Mouse (Mus musculus) leukemia stem cell, adult 10-12 weeks (primary cell): ENCODE results near the gene Cldn11. TPM values are rescaled to one million over a fixed set of nuclear protein-coding genes. Genes with fewer than 3 reads are reported as not detected.

Source experiments
- polyA plus RNA-seq: library from polyadenylated mRNA; stranded (reverse); fragments of >175 nt; gene quantifications from 2 replicates; pipeline ENCODE4 v1.2.3, GENCODE M21; 2012; ENCODE audit warnings: low replicate concordance

The Cldn11 gene
- polyA plus RNA-seq: not detected in 2 replicates

GRCm38 (mm10) chr3:31149706-31150105 is at the start of gene Cldn11:
Gene Cldn11 (plus strand): TSS chr3:31149920.

Other genes starting within 250 kb of the Cldn11 start
- 1.2 and 4.6 TPM in 2 replicates for gene Phc3, start 180.5 kb upstream of the Cldn11 start, polyA plus RNA-seq
- 1.0 and 1.3 TPM in 2 replicates for gene Prkci, start 154.2 kb upstream of the Cldn11 start, polyA plus RNA-seq
- gene Skil, start 54.9 kb upstream of the Cldn11 start, polyA plus RNA-seq: 0.21 and 1.9 TPM in 2 replicates
- gene Slc7a14, start 160.5 kb downstream of the Cldn11 start, polyA plus RNA-seq: not detected in 2 replicates